Mouse (Mus musculus) forebrain, embryonic 10.5 days (tissue): ENCODE data around the gene Slc39a11. TPM values are rescaled to one million over a fixed set of nuclear protein-coding genes. Genes with fewer than 3 reads are reported as not detected.

Experiments used
- DNase-seq: peaks from one replicate; pipeline ENCODE4 v3.0.0-alpha.2; 2017; ENCODE audit warnings: low spot score; ENCODE audit errors: extremely low spot score
- H3K27ac ChIP-seq: fragments of 300-500 bp; sonication (generic); 2 replicates; pipeline ENCODE4 v1.5.1; 2016; ENCODE audit warnings: mild to moderate bottlenecking
- H3K27me3 ChIP-seq: fragments of 300-500 bp; sonication (generic); 2 replicates; pipeline ENCODE4 v1.6.1; 2016; ENCODE audit warnings: mild to moderate bottlenecking; ENCODE audit not compliant: poor library complexity, severe bottlenecking
- H3K36me3 ChIP-seq: fragments of 300-500 bp; sonication (generic); replicated peaks from 2 replicates; pipeline ENCODE4 v1.6.1; 2016; ENCODE audit warnings: mild to moderate bottlenecking, moderate library complexity
- H3K4me1 ChIP-seq: fragments of 300-500 bp; sonication (generic); 2 replicates; pipeline ENCODE4 v1.6.1; 2016
- H3K4me3 ChIP-seq: fragments of 300-500 bp; sonication (generic); 2 replicates; pipeline ENCODE4 v1.5.1; 2016; ENCODE audit warnings: mild to moderate bottlenecking, moderate library complexity
- H3K9me3 ChIP-seq: fragments of 300-500 bp; sonication (generic); 2 replicates; pipeline ENCODE4 v1.6.1; 2016; ENCODE audit warnings: mild to moderate bottlenecking, moderate library complexity
- WGBS: fragments of 180-500 bp; shearing (Covaris S2); methylation state at CpG from one replicate; pipeline ENCODE4 v1.1.7; 2016; 5-methylcytosine and 5-hydroxymethylcytosine counted together
- polyA plus RNA-seq: library from polyadenylated mRNA; unstranded; fragments of >200 nt; fragmentation: Nextera tagmentation; extraction: Ambion mirVana; gene quantifications from 2 replicates; pipeline ENCODE4 v1.2.1, GENCODE M21; 2016

Gene Slc39a11
- polyA plus RNA-seq, 1 experiment from 2014 or later: 18.4 TPM

GRCm38 (mm10) chr11:113622028-113622427 lies 27.9 kb downstream of the Slc39a11 start:
- 92% methylated on average over 4 of the region's 4 CpGs for WGBS
- Histone ChIP-seq H3K27me3 (peaks cover 51% of the 10 kb centered on the region), H3K36me3 (0 out of 2 replicates have a peak, but pooled peaks cover 3% of the 10 kb centered on the region)

GRCm38 (mm10) chr11:113621001-113621400 lies 28.9 kb downstream of the Slc39a11 start:
- Histone ChIP-seq H3K4me1 (peaks cover 45% of the 10 kb centered on the region), H3K36me3 (0 out of 2 replicates have a peak, but pooled peaks cover 3% of the 10 kb centered on the region), H3K4me3 (no peak overlapping the region), H3K27me3 (peaks cover 56% of the 10 kb centered on the region), H3K9me3 (no peaks in the 10 kb centered on the region), H3K27ac (no peak overlapping the region)
- whole genome bisulfite sequencing: 54% methylated on average over 2 of the region's 2 CpGs
- DNase-seq: no peak

More at GRCm38 (mm10) chr11:113622028-113622427, 27.9 kb downstream of the Slc39a11 start:
- Histone ChIP-seq H3K4me1 (peaks cover 42% of the 10 kb centered on the region), H3K9me3 (no peaks in the 10 kb centered on the region), H3K27ac (no peak overlapping the region), H3K4me3 (no peak overlapping the region)
- DNase-seq: no peak

GRCm38 (mm10) chr11:113619420-113620080 lies 30.3 kb downstream of the Slc39a11 start:
- Histone ChIP-seq H3K27ac (peak overlapping the region; percentile 69), H3K4me1 (peaks cover 45% of the 10 kb centered on the region), H3K9me3 (no peaks in the 10 kb centered on the region), H3K4me3 (peak overlapping the region; percentile 63), H3K36me3 (0 out of 2 replicates have a peak, but pooled peaks cover under 1% of the 10 kb centered on the region), H3K27me3 (peaks cover 63% of the 10 kb centered on the region)
- DNase-seq: no peak
- WGBS: 1% methylated on average over 31 of the region's 31 CpGs

- no peaks in the 10 kb centered on the region for H3K9me3 ChIP-seq
- WGBS: 1% methylated on average over 54 of the region's 54 CpGs
- DNase-seq: peak; percentile 67
- peaks cover 50% of the 10 kb centered on the region for H3K4me1 ChIP-seq
- H3K27ac ChIP-seq: peak within 1 kb of the TSS; percentile 69
- H3K4me3 ChIP-seq: peak within 1 kb of the TSS; percentile 63
- peaks cover 70% of the 10 kb centered on the region for H3K27me3 ChIP-seq
- H3K36me3 ChIP-seq: no peaks in the 10 kb centered on the region
Measured at GRCm38 (mm10) chr11:113618672-113619419, 31.0 kb downstream of the Slc39a11 start, which contains the start of gene Sstr2. Sstr2 (plus strand) TSS chr11:113619342.

- Histone ChIP-seq H3K9me3 (no peaks in the 10 kb centered on the region), H3K27me3 (peaks cover 76% of the 10 kb centered on the region), H3K4me3 (peak overlapping the region; percentile 63), H3K27ac (no peak overlapping the region), H3K36me3 (no peaks in the 10 kb centered on the region), H3K4me1 (peaks cover 53% of the 10 kb centered on the region)
- no peak for DNase-seq
- 24% methylated on average over 4 of the region's 4 CpGs for WGBS
Measured at GRCm38 (mm10) chr11:113618303-113618671, 31.6 kb downstream of the Slc39a11 start.

- Histone ChIP-seq H3K36me3 (no peaks in the 10 kb centered on the region), H3K4me1 (peaks cover 54% of the 10 kb centered on the region), H3K9me3 (no peaks in the 10 kb centered on the region), H3K27me3 (peaks cover 77% of the 10 kb centered on the region), H3K4me3 (no peak overlapping the region), H3K27ac (no peak overlapping the region)
- 40% methylated on average over 14 of the region's 14 CpGs for WGBS
- DNase-seq: peak; percentile 58
Measured at GRCm38 (mm10) chr11:113617132-113617911, 32.6 kb downstream of the Slc39a11 start.

GRCm38 (mm10) chr11:113614476-113614875 lies 35.4 kb downstream of the Slc39a11 start:
- Histone ChIP-seq H3K9me3 (no peaks in the 10 kb centered on the region), H3K4me3 (no peak overlapping the region), H3K27ac (no peak overlapping the region), H3K4me1 (peaks cover 49% of the 10 kb centered on the region), H3K27me3 (peaks cover 50% of the 10 kb centered on the region), H3K36me3 (no peaks in the 10 kb centered on the region)
- WGBS: 88% methylated on average over 6 of the region's 6 CpGs
- no peak for DNase-seq

GRCm38 (mm10) chr11:113611664-113612611 lies 37.9 kb downstream of the Slc39a11 start:
- WGBS: 34% methylated on average over 24 of the region's 24 CpGs

GRCm38 (mm10) chr11:113611112-113611646 lies 38.7 kb downstream of the Slc39a11 start:
- 93% methylated on average over 10 of the region's 10 CpGs for WGBS
- H3K4me1 ChIP-seq: peaks cover 21% of the 10 kb centered on the region
- no peaks in the 10 kb centered on the region for H3K36me3 ChIP-seq
- no peak overlapping the region for H3K4me3 ChIP-seq
- no peak for DNase-seq
- H3K27ac ChIP-seq: peak overlapping the region; percentile 75
- H3K9me3 ChIP-seq: peaks cover 6% of the 10 kb centered on the region; the same call in 1 of the 2 replicates
- H3K27me3 ChIP-seq: peaks cover 21% of the 10 kb centered on the region

More at GRCm38 (mm10) chr11:113611664-113612611, 37.9 kb downstream of the Slc39a11 start:
- peaks cover 25% of the 10 kb centered on the region for H3K27me3 ChIP-seq
- DNase-seq: peak; percentile 58
- peaks cover 23% of the 10 kb centered on the region for H3K4me1 ChIP-seq
- H3K27ac ChIP-seq: peak overlapping the region; percentile 75
- H3K9me3 ChIP-seq: 0 out of 2 replicates have a peak, but pooled peaks cover under 1% of the 10 kb centered on the region
- H3K4me3 ChIP-seq: peak overlapping the region; percentile 9; the same call in 1 of the 2 replicates
- no peaks in the 10 kb centered on the region for H3K36me3 ChIP-seq

- Histone ChIP-seq H3K9me3 (peaks cover 9% of the 10 kb centered on the region; the same call in 1 of the 2 replicates), H3K27ac (no peak overlapping the region), H3K27me3 (peaks cover 14% of the 10 kb centered on the region; the same call in 1 of the 2 replicates), H3K4me3 (no peak overlapping the region), H3K4me1 (peaks cover 21% of the 10 kb centered on the region), H3K36me3 (no peaks in the 10 kb centered on the region)
- no peak for DNase-seq
- 88% methylated on average over 5 of the region's 5 CpGs for WGBS
Measured at GRCm38 (mm10) chr11:113610266-113610665, 39.6 kb downstream of the Slc39a11 start.

GRCm38 (mm10) chr11:113609581-113609980 lies 40.3 kb downstream of the Slc39a11 start:
- Histone ChIP-seq H3K36me3 (no peaks in the 10 kb centered on the region), H3K4me3 (no peak overlapping the region), H3K27me3 (peaks cover 13% of the 10 kb centered on the region; the same call in 1 of the 2 replicates), H3K9me3 (peaks cover 9% of the 10 kb centered on the region; the same call in 1 of the 2 replicates), H3K27ac (no peak overlapping the region), H3K4me1 (peaks cover 21% of the 10 kb centered on the region)
- DNase-seq: no peak
- 90% methylated on average over 5 of the region's 5 CpGs for WGBS
